8 mouse cellular contexts compared by ENCODE assay signal in the genomic region with DNA sequence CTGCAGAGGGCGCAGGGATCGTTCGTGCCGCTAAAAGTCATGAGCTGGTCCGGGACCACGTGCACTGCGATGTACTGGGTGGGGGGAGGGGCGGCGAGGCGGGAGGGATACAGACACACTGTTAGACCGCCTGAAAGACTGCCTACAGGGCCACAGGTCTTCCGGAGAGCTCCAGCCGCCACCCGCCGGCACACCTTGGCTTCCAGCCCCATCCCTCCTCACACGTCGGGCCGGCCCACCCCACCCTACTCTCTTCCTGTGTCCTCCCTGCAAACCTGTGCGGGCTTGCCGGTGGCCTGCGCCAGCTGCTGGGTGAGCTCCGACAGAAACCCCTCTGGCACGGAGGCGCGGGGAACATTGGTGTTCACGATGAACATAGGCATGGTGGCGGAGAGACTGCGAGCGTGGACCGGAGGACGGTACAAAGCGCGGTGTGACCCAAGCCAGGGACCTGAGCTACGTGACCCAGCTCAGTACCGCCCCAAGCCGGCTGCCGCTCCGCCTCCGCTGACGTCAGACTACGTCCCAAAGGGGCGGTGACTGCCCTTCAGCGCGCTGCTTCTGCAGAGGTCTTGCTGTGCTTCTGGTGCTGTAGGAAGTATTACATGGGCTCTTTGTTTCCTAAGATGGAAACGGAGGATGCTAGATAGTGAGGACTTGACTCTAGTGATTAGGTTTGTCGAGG. TPM values are rescaled to one million over a fixed set of nuclear protein-coding genes. Genes with fewer than 3 reads are reported as not detected.
A peak's percentile ranks its signal among the peaks of the same experiment; 100 is the strongest.
DNase-seq lines count a peak whose midpoint lies in the region; ATAC-seq lines count a peak whose summit lies in the region.
"Not testable (repeated sequence)": the region's sequence is repeated elsewhere in the genome, so short reads cannot be mapped to it uniquely, and the experiment has no call there.

Gene Mif, minus strand, starts transcription at position 455 of the 685 bp plus-strand sequence.

- H3K36me3 ChIP-seq in hindbrain, embryonic 10.5 days, result peaks cover 34% of the 10 kb centered on the region

- peak; percentile 87 for DNase-seq in MEL-GATA-1-ER (ENCODE audit: extremely low read depth, low read depth)
- peak; percentile 88 for DNase-seq in cerebellum, adult 8-10 months
- peak; percentile 95 for DNase-seq in hindbrain, embryonic 10.5 days (ENCODE audit: low spot score)
- peak; percentile 80 to 85 for DNase-seq in layer of hippocampus, postnatal 10 days (ENCODE audit: low spot score in 2 of 2)
- DNase-seq in lung, postnatal 10 days, result peak; percentile 90
- peak; percentile 86 for DNase-seq in ovary, postnatal 36 days (ENCODE audit: low spot score)
- DNase-seq in thymus, postnatal 25 days, result peak; percentile 91

- peak; percentile 97 for ATAC-seq in frontal cortex, adult (ENCODE audit: low TSS enrichment)

- H3K4me3 ChIP-seq in hindbrain, embryonic 10.5 days, result peak within 1 kb of the TSS; percentile 75

- peak within 1 kb of the TSS; percentile 99 for H3K27ac ChIP-seq in hindbrain, embryonic 10.5 days

- not testable (repeated sequence) for H3K9me3 ChIP-seq in hindbrain, embryonic 10.5 days

- H3K27me3 ChIP-seq in hindbrain, embryonic 10.5 days (ENCODE audit: insufficient read depth, poor library complexity, severe bottlenecking), result not testable (repeated sequence)

- under 1% methylated on average over 46 of the region's 46 CpGs for WGBS in hindbrain, embryonic 10.5 days

- H3K4me1 ChIP-seq in hindbrain, embryonic 10.5 days (replicated peaks), result peaks cover 43% of the 10 kb centered on the region

RNA-seq across cellular contexts. Expression of gene Mif, which starts in this region (rescaled TPM):
- 2,694 and 3,395 TPM in 2 replicates for polyA plus RNA-seq in hindbrain, embryonic 10.5 days (2016; fragmentation: Nextera tagmentation; extraction: Ambion mirVana)
- 100 to 1,000 TPM; 674 to 738 TPM for total RNA-seq in layer of hippocampus, postnatal 10 days (2021)

Comparison
In these comparisons a context has a peak if more than half of its experiments do, and no peak if none do; other contexts are left out.
1. Peak in every context shown above with its lines: DNase-seq, ATAC-seq, H3K4me3 ChIP-seq and H3K27ac ChIP-seq.